Mouse (Mus musculus): ENCODE data around the gene Galnt7.

GRCm38 (mm10) chr8:57664121-57664520 is 11.3 kb upstream of the Galnt7 start:
- TF ChIP-seq CTCF (IDR thresholded peaks at IDR 0.05; ENCODE audit: low read depth, low read length) (no peak), POLR2A (IDR thresholded peaks at IDR 0.05; ENCODE audit: insufficient read depth, low read length) (no peak), EP300 (IDR thresholded peaks at IDR 0.05; ENCODE audit: insufficient read depth, low read depth, low read length) (no peak)

All from ES-Bruce4 (cell line).